ENCODE assay signal across 8 mouse cellular contexts in genomic region chr1:132233566-132233965, GRCm38 (mm10). TPM values are rescaled to one million over a fixed set of nuclear protein-coding genes. Genes with fewer than 3 reads are reported as not detected.
DNase-seq lines count a peak whose midpoint lies in the region; ATAC-seq lines count a peak whose summit lies in the region.
"Had no signal": no experiment of that assay in that cellular context is flagged by ENCODE, and none has a peak within 500 bp of the region (broad histone marks: within the 10 kb centered on the region; RNA-seq: fewer than 3 reads in every experiment).

No protein-coding gene starts in this region.

- H3K4me2 ChIP-seq in kidney, embryonic 14.5 days (replicated peaks; ENCODE audit: low read depth, low read length), result no peak overlapping the region
- H3K4me2 ChIP-seq: embryonic facial prominence, embryonic 12.5 days had no signal

- WGBS in kidney, embryonic 14.5 days, result 22% methylated on average over 12 of the region's 12 CpGs

- no peaks in the 10 kb centered on the region for H3K9me3 ChIP-seq in kidney, embryonic 14.5 days (ENCODE audit: control insufficient read depth, low read length)
- H3K9me3 ChIP-seq: embryonic facial prominence, embryonic 12.5 days had no signal

- H3K27ac ChIP-seq in kidney, embryonic 14.5 days (ENCODE audit: low read depth, low read length), result no peak overlapping the region
- H3K27ac ChIP-seq: embryonic facial prominence, embryonic 12.5 days had no signal

- peaks cover 4% of the 10 kb centered on the region; the same call in 1 of the 2 replicates for H3K4me1 ChIP-seq in kidney, embryonic 14.5 days (ENCODE audit: control insufficient read depth, insufficient read depth, low read length)
- H3K4me1 ChIP-seq: embryonic facial prominence, embryonic 12.5 days had no signal

- peak; percentile 44 for DNase-seq in kidney, adult 18-20 months
- peak; percentile 95 for DNase-seq in ZHBTc4 (ENCODE audit: low read depth, low spot score)
- DNase-seq in embryo, embryonic 10 days (ENCODE audit: low spot score), result peak; percentile 78
- peak; percentile 71 to 73 for DNase-seq in kidney, postnatal 4 days
- DNase-seq in retina, postnatal 7 days (ENCODE audit: low read depth, low spot score), result peak; percentile 24
- no peak for DNase-seq in frontal cortex, postnatal 25 days (ENCODE audit: low spot score in 2 of 2)

- H3K36me3 ChIP-seq in kidney, embryonic 14.5 days (ENCODE audit: control insufficient read depth, insufficient read depth, low read length), result no peaks in the 10 kb centered on the region
- H3K36me3 ChIP-seq: embryonic facial prominence, embryonic 12.5 days had no signal

- H3K27me3 ChIP-seq in kidney, embryonic 14.5 days (ENCODE audit: control insufficient read depth, insufficient read depth, low read length), result no peaks in the 10 kb centered on the region

- no peak; the same call in 1 of the 2 replicates for ATAC-seq in kidney, embryonic 14.5 days (ENCODE audit: low FRiP score, low TSS enrichment)

- H3K4me3 ChIP-seq in kidney, embryonic 14.5 days (ENCODE audit: low read length), result no peak overlapping the region
- H3K4me3 ChIP-seq: embryonic facial prominence, embryonic 12.5 days had no signal

- H3K9ac ChIP-seq in kidney, embryonic 14.5 days (ENCODE audit: low read depth, low read length), result no peak overlapping the region
- H3K9ac ChIP-seq: embryonic facial prominence, embryonic 12.5 days had no signal

RNA-seq across cellular contexts. Expression of gene Gm10188, which starts 4.0 kb away (rescaled TPM):
- not detected in 2 replicates for polyA plus RNA-seq in kidney, embryonic 14.5 days (2014; fragmentation: Nextera tagmentation; extraction: Ambion mirVana)
- polyA plus RNA-seq: embryonic facial prominence, embryonic 12.5 days had no signal

RNA-seq across cellular contexts. Expression of gene AC124108.1, which starts 42.3 kb away (rescaled TPM):
- 0.05 and 0.09 TPM in 2 replicates for polyA plus RNA-seq in kidney, embryonic 14.5 days (2014; fragmentation: Nextera tagmentation; extraction: Ambion mirVana)

RNA-seq across cellular contexts. Expression of gene Lemd1, which starts 42.3 kb away (rescaled TPM):
- polyA plus RNA-seq in kidney, embryonic 14.5 days (2014; fragmentation: Nextera tagmentation; extraction: Ambion mirVana), result 0.37 TPM in 1 of 2 replicates, not detected in the other

Comparison
In these comparisons a context has a peak if more than half of its experiments do, and no peak if none do; other contexts are left out.
1. DNase-seq: peak in kidney, adult 18-20 months (single experiment), ZHBTc4 (single experiment), embryo, embryonic 10 days (single experiment), kidney, postnatal 4 days (2 of 2) and retina, postnatal 7 days (single experiment); none in frontal cortex, postnatal 25 days (0 of 2).